Mouse (Mus musculus) forebrain, postnatal 0 days (tissue): ENCODE data around the gene Pla2g2f. TPM values are rescaled to one million over a fixed set of nuclear protein-coding genes. Genes with fewer than 3 reads are reported as not detected.

Experiments
- ATAC-seq: fragments of 200-750 bp; cut with Nextera tagmentation; 2 replicates; pipeline ENCODE4 v1.8.0; 2017; ENCODE audit warnings: mild to moderate bottlenecking, moderate library complexity
- DNase-seq: peaks from one replicate; pipeline ENCODE4 v3.0.0-alpha.2; 2015
- H3K27ac ChIP-seq: fragments of 300-500 bp; sonication (generic); 2 replicates; pipeline ENCODE4 v1.5.1; 2014; ENCODE audit warnings: low read depth, mild to moderate bottlenecking, antibody characterized with exemption, low read length, moderate library complexity, mixed read lengths
- H3K27me3 ChIP-seq: fragments of 300-500 bp; sonication (generic); 2 replicates; pipeline ENCODE4 v1.6.1; 2014; ENCODE audit warnings: mild to moderate bottlenecking, low read length, mixed read lengths; ENCODE audit not compliant: insufficient read depth
- H3K36me3 ChIP-seq: fragments of 300-500 bp; sonication (generic); 2 replicates; pipeline ENCODE4 v1.6.1; 2014; ENCODE audit warnings: mild to moderate bottlenecking, moderate library complexity; ENCODE audit not compliant: insufficient read depth
- H3K4me1 ChIP-seq: fragments of 300-500 bp; sonication (generic); 2 replicates; pipeline ENCODE4 v1.6.1; 2014; ENCODE audit warnings: antibody characterized with exemption; ENCODE audit not compliant: insufficient read depth
- H3K4me2 ChIP-seq: fragments of 300-500 bp; sonication (generic); 2 replicates; pipeline ENCODE4 v1.6.1; 2014; ENCODE audit warnings: low read depth, mild to moderate bottlenecking, moderate library complexity
- H3K4me3 ChIP-seq: fragments of 300-500 bp; sonication (generic); 2 replicates; pipeline ENCODE4 v1.5.1; 2014; ENCODE audit warnings: low read depth, low read length, mixed read lengths
- H3K9ac ChIP-seq: fragments of 300-500 bp; sonication (generic); 2 replicates; pipeline ENCODE4 v1.6.1; 2014; ENCODE audit warnings: mild to moderate bottlenecking
- H3K9me3 ChIP-seq: fragments of 300-500 bp; sonication (generic); 2 replicates; pipeline ENCODE4 v1.6.1; 2016; ENCODE audit warnings: low read length
- CTCF ChIP-seq: sonication (generic); IDR thresholded peaks from 2 replicates; pipeline ENCODE4 v1.5.1; 2016; ENCODE audit warnings: antibody characterized with exemption, control low read depth, low read depth
- WGBS: fragments of 180-500 bp; shearing (Covaris S2); extraction: QIAGEN DNeasy Blood & Tissue Kit; methylation state at CpG from one replicate; pipeline ENCODE4 v1.1.7; 2014; 5-methylcytosine and 5-hydroxymethylcytosine counted together
- polyA plus RNA-seq: library from polyadenylated mRNA; unstranded; fragments of >200 nt; fragmentation: Nextera tagmentation; extraction: Ambion mirVana; gene quantifications from 2 replicates; pipeline ENCODE4 v1.2.1, GENCODE M21; 2015
- total RNA-seq: library from RNA; depleted of rRNA; stranded (reverse); fragments of >200 nt; gene quantifications from 2 replicates; pipeline ENCODE4 v1.2.3, GENCODE M21; 2014; rRNA removed

The Pla2g2f gene
- total and polyA plus RNA-seq, 2 experiments from 2014 or later = not detected

DNA sequence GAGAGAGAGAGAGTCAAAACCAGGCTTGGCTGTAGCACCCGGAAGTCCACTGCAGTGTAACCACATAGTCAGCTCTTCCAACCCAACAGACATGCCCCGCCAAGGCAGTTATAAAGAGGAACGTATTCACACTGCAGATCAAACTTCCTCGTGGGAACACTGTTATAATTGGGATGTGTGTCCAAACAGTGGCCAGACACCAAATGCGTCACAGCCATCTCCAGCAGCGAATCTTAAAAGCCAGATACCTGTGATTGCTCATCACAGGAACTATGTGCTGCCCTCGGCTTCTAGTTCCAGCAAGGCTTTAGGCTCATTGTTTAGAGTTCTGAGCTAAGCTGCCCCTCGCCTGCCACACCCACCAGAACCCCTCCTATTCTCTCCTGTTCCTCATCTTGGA, 54.9 kb downstream of the Pla2g2f start:
- Histone ChIP-seq H3K36me3 (no peaks in the 10 kb centered on the region), H3K9me3 (no peaks in the 10 kb centered on the region), H3K9ac (no peak overlapping the region), H3K4me2 (no peak overlapping the region), H3K4me3 (no peak overlapping the region), H3K4me1 (0 out of 2 replicates have a peak, but pooled peaks cover 3% of the 10 kb centered on the region), H3K27me3 (no peaks in the 10 kb centered on the region), H3K27ac (no peak overlapping the region)
- DNase-seq (no peak), ATAC-seq (no peak)
- TF ChIP-seq CTCF = no peak
- WGBS = 71% methylated on average over 8 of the region's 8 CpGs

DNA sequence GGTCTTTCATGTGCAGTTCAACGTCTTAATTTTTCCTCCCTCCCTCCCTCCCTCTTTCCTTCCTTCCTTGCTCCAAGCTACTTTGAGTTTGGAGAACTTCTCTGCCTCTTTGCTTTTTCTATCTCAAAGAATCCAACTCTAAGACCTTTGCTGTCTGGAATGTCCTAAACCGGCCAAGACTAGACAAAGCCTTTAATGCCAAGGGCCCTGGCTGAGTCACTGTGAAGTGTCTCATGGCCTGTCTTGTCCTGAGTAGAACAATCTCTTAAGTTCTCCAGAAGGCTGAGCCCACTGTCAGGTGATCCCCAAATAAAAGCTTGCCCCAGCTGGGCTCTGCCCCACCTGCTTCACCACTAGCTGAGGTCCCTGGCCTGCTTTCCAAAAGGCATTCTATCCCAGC, 55.4 kb downstream of the Pla2g2f start:
- no peak for TF ChIP-seq CTCF
- H3K4me3 ChIP-seq = no peak overlapping the region
- 0 out of 2 replicates have a peak, but pooled peaks cover 3% of the 10 kb centered on the region for H3K4me1 ChIP-seq
- H3K4me2 ChIP-seq = no peak overlapping the region
- WGBS = 77% methylated on average over 2 of the region's 2 CpGs
- no peak overlapping the region for H3K27ac ChIP-seq
- ATAC-seq = no peak
- H3K9me3 ChIP-seq = no peaks in the 10 kb centered on the region
- DNase-seq = no peak
- no peaks in the 10 kb centered on the region for H3K27me3 ChIP-seq
- H3K9ac ChIP-seq = no peak overlapping the region
- H3K36me3 ChIP-seq = no peaks in the 10 kb centered on the region

DNA sequence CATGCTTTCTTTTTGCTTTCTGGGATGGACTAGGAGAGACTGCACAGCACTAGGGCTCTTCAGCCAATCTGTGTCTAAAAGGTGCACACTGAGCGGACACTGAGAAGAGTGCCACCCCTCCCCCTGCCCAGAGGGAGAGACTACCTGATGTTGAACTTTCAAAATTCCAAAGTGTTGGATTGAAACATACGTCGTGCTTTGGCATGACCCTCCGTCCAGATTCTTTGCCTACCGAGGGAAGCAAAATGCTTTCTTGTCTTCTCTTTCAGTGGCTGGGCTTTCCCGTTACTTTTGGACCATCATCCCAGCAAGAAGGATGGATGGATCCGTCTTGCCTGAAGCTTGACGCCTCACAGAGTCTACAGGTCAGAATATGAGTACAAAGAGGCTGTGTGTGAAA, 56.3 kb downstream of the Pla2g2f start:
- Histone ChIP-seq H3K9me3 (no peaks in the 10 kb centered on the region), H3K27me3 (no peaks in the 10 kb centered on the region), H3K4me1 (0 out of 2 replicates have a peak, but pooled peaks cover 3% of the 10 kb centered on the region), H3K27ac (no peak overlapping the region), H3K36me3 (no peaks in the 10 kb centered on the region), H3K9ac (no peak overlapping the region), H3K4me2 (no peak overlapping the region), H3K4me3 (no peak overlapping the region)
- no peak for DNase-seq
- WGBS = 78% methylated on average over 8 of the region's 8 CpGs
- TF ChIP-seq CTCF = no peak
- no peak for ATAC-seq

Other genes with a start within 250 kb of the Pla2g2f start
- 4.0 and 9.2 TPM in 2 replicates for gene Vwa5b1, start 121.7 kb downstream of the Pla2g2f start, total RNA-seq
- gene Vwa5b1, start 121.7 kb downstream of the Pla2g2f start, polyA plus RNA-seq = 0.65 and 1.5 TPM in 2 replicates
- gene Pla2g2c, start 32.8 kb downstream of the Pla2g2f start, total RNA-seq = 0.24 and 0.77 TPM in 2 replicates
- 0.28 and 0.42 TPM in 2 replicates for gene Pla2g2c, start 32.8 kb downstream of the Pla2g2f start, polyA plus RNA-seq
- gene Ubxn10, start 20.5 kb downstream of the Pla2g2f start, total RNA-seq = 4.0 and 5.6 TPM in 2 replicates
- gene Ubxn10, start 20.5 kb downstream of the Pla2g2f start, polyA plus RNA-seq = 2.4 and 3.5 TPM in 2 replicates
- gene Pla2g2d, start 18.1 kb upstream of the Pla2g2f start, total RNA-seq = 0.38 TPM in 1 of 2 replicates, not detected in the other
- gene Pla2g2d, start 18.1 kb upstream of the Pla2g2f start, polyA plus RNA-seq = 0.23 TPM in 1 of 2 replicates, not detected in the other
- gene Pla2g5, start 105.9 kb upstream of the Pla2g2f start, total RNA-seq = 0.15 and 2.9 TPM in 2 replicates
- 1.1 and 1.5 TPM in 2 replicates for gene Pla2g5, start 105.9 kb upstream of the Pla2g2f start, polyA plus RNA-seq
- gene Gm13030, start 116.3 kb upstream of the Pla2g2f start, total RNA-seq = not detected in 2 replicates
- gene Gm13030, start 116.3 kb upstream of the Pla2g2f start, polyA plus RNA-seq = not detected in 2 replicates
- gene Pla2g2e, start 120.3 kb upstream of the Pla2g2f start, total RNA-seq = not detected in 2 replicates
- not detected in 2 replicates for gene Pla2g2e, start 120.3 kb upstream of the Pla2g2f start, polyA plus RNA-seq
- 10.5 and 13.1 TPM in 2 replicates for gene Otud3, start 156.3 kb upstream of the Pla2g2f start, total RNA-seq
- gene Otud3, start 156.3 kb upstream of the Pla2g2f start, polyA plus RNA-seq = 2.6 and 2.8 TPM in 2 replicates
- gene Rnf186, start 209.5 kb upstream of the Pla2g2f start, total RNA-seq = not detected in 2 replicates
- gene Rnf186, start 209.5 kb upstream of the Pla2g2f start, polyA plus RNA-seq = not detected in 2 replicates
- 1.5 and 4.0 TPM in 2 replicates for gene Tmco4, start 215.3 kb upstream of the Pla2g2f start, total RNA-seq
- 1.4 and 1.5 TPM in 2 replicates for gene Tmco4, start 215.3 kb upstream of the Pla2g2f start, polyA plus RNA-seq